Mouse (Mus musculus): ENCODE results near the gene Tpbgl. TPM values are rescaled to one million over a fixed set of nuclear protein-coding genes. Genes with fewer than 3 reads are reported as not detected.

Tpbgl gene
- polyA plus RNA-seq, 1 experiment from 2014 or later, result 1.7 TPM

DNA sequence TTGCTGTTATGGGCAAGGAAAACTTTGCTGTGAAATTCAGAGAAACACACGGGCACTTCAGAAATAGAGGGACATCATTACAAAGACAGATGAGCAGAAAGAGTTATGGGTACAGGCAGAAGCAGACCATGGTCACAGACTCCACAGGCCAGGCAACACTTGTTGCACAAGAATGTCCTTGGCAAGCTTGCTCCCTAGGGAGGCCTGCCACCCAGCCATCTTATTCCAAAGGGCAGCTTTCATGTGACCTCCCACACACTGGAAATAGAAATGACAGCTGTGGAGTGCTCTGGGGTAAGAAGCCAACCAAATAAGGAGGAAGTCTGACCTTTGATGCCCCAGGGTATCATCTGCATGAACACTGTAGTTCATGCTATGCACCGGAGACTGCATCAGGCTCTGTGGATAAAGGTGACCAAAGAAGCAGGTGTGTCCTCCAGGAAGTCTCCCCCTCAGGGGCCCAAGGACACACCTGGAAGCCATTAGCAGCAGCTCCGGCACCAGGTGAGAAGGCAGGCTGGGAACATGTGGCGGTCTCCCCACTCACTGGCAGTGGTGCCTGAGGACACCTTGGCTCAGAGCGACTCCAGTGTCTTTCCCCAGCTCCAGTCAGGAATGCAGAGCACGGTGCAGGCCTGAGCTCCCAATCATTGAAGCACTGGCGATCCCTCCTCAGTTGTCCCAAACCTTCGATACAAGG is 7.2 kb upstream of the Tpbgl start:
- no peak overlapping the region for H3K4me3 ChIP-seq
- H3K27ac ChIP-seq (replicated peaks), result no peak overlapping the region
- no peak overlapping the region for H3K4me2 ChIP-seq
- H3K27me3 ChIP-seq (replicated peaks), result peaks cover 79% of the 10 kb centered on the region
- H3K36me3 ChIP-seq, result no peaks in the 10 kb centered on the region
- 59% methylated on average over 8 of the region's 8 CpGs for WGBS
- no peak for ATAC-seq (ENCODE audit: extremely low read depth, insufficient number of reproducible peaks, low FRiP score, low TSS enrichment)
- no peaks in the 10 kb centered on the region for H3K4me1 ChIP-seq
- H3K9me3 ChIP-seq, result no peaks in the 10 kb centered on the region
- H3K9ac ChIP-seq, result no peak overlapping the region

DNA sequence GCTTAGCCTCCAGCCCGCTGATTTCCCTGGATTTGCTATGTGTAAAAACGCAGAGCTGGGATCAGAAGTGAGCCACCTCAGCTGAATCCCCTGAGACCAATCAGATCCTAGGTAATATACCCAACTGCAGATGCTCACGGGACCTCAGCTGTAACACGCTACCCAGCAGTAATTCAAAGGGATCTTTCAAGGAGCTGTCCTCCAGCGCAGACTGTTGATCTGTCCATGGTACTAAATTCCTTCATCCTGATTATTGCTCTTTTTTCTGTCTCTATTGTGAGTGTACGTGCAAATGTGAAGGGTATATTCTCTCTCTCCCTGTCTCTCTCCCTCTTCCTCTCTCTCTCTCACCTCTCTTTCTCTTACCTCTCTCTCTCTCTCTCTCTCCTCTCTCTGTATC is 5.4 kb upstream of the Tpbgl start:
- Histone ChIP-seq H3K36me3 (no peaks in the 10 kb centered on the region), H3K4me2 (no peak overlapping the region), H3K9ac (no peak overlapping the region), H3K4me1 (no peaks in the 10 kb centered on the region; the same call in 1 of the 2 replicates), H3K27ac (replicated peaks) (no peak overlapping the region), H3K9me3 (no peaks in the 10 kb centered on the region), H3K4me3 (no peak overlapping the region), H3K27me3 (replicated peaks) (peaks cover 90% of the 10 kb centered on the region)
- no peak for ATAC-seq (ENCODE audit: extremely low read depth, insufficient number of reproducible peaks, low FRiP score, low TSS enrichment)
- WGBS, result 13% methylated on average over 6 of the region's 6 CpGs

DNA sequence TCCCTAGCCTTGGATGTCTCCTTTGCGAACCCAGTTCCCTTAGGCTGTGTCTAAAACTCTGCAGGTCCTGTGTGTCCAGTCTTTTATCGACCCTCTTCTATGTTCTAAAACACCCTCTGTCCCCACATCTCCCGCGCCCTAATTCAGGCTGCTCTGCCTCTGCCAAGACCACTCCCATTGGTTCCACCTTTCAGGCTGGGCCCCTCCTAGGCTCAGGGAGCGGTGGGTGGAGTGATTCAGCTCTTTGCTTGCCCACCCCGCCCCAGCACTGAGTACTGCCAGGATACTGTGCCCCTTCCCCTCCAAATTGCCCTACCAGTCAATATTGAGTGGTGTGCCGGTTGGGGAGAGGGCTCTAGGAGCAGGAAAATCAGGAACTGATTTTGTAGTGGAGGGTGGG is 463 bp upstream of the Tpbgl start:
- Histone ChIP-seq H3K36me3 (no peaks in the 10 kb centered on the region), H3K27me3 (replicated peaks) (peaks cover 99% of the 10 kb centered on the region), H3K4me1 (peaks cover 19% of the 10 kb centered on the region), H3K4me3 (peak overlapping the region; percentile 62), H3K9ac (no peak overlapping the region), H3K9me3 (no peaks in the 10 kb centered on the region), H3K27ac (replicated peaks) (no peak overlapping the region), H3K4me2 (peak overlapping the region; percentile 98)
- WGBS, result 8% methylated on average over 7 of the region's 7 CpGs
- ATAC-seq (ENCODE audit: extremely low read depth, insufficient number of reproducible peaks, low FRiP score, low TSS enrichment), result no peak

DNA sequence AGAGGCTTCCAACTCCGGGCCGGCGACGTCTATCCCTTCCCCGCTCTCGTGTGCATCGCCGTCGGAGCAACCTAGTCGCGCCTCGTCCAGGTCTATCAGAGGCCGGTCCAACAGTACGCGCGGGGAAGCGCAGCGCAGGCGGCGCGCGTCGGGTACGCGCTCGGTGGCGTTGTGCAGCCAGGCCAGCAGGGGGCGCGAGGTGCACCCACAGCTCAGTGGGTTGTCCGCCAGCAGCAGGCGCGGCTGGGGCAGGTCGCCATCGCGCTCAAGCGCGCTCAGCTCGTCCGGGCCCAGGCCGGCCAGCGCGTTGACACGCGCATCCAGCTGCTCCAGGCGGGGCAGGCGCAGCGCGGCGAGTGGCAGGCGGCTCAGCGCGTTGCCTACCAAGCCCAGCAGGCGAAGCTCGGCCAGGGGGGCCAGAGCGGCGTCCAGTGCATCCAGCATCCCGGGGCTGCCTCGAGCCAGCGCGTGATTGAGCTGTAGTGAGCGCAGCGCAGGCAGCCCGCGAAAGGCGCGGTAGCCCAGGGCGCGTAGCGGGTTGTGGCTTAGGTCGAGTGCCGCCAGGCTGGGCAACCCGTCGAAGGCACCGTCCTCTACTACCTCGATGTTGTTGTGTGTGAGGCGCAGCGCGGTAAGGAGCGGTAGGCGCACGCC is 1.1 kb downstream of the Tpbgl start:
- WGBS, result under 1% methylated on average over 81 of the region's 81 CpGs
- H3K4me2 ChIP-seq, result peak overlapping the region; percentile 98
- peak overlapping the region; percentile 71 for H3K9ac ChIP-seq
- peaks cover 100% of the 10 kb centered on the region for H3K27me3 ChIP-seq (replicated peaks)
- peak; percentile 60; the same call in 1 of the 2 replicates for ATAC-seq (ENCODE audit: extremely low read depth, insufficient number of reproducible peaks, low FRiP score, low TSS enrichment)
- H3K4me1 ChIP-seq, result peaks cover 19% of the 10 kb centered on the region
- H3K9me3 ChIP-seq, result no peaks in the 10 kb centered on the region
- no peaks in the 10 kb centered on the region for H3K36me3 ChIP-seq
- peak overlapping the region; percentile 62 for H3K4me3 ChIP-seq
- no peak overlapping the region for H3K27ac ChIP-seq (replicated peaks)

DNA sequence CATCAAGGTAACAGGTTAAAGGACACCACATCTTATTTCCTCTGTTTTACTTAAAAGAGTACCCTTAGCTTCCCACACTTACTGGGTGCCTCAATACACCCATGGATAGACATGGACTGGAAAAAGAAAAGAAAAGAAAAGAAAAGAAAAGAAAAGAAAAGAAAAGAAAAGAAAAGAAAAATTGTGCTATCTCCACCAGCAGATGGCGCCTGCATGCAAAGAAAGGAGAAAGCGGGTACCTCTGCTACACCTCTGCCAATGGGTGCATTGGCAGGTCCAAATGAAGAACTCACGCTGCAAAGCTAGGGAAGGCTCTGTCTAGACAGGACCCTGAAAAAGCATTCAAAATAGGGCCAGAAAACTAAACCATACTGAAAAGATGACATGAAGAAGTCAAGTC is 8.0 kb downstream of the Tpbgl start:
- peaks cover 58% of the 10 kb centered on the region for H3K27me3 ChIP-seq (replicated peaks)
- peaks cover 4% of the 10 kb centered on the region; the same call in 1 of the 2 replicates for H3K9me3 ChIP-seq
- no peak overlapping the region for H3K4me3 ChIP-seq
- H3K36me3 ChIP-seq, result no peaks in the 10 kb centered on the region
- H3K27ac ChIP-seq (replicated peaks), result no peak overlapping the region
- no peak overlapping the region for H3K4me2 ChIP-seq
- no peak for ATAC-seq (ENCODE audit: extremely low read depth, insufficient number of reproducible peaks, low FRiP score, low TSS enrichment)
- 5% methylated on average over 3 of the region's 3 CpGs for WGBS
- H3K4me1 ChIP-seq, result no peaks in the 10 kb centered on the region
- no peak overlapping the region for H3K9ac ChIP-seq

DNA sequence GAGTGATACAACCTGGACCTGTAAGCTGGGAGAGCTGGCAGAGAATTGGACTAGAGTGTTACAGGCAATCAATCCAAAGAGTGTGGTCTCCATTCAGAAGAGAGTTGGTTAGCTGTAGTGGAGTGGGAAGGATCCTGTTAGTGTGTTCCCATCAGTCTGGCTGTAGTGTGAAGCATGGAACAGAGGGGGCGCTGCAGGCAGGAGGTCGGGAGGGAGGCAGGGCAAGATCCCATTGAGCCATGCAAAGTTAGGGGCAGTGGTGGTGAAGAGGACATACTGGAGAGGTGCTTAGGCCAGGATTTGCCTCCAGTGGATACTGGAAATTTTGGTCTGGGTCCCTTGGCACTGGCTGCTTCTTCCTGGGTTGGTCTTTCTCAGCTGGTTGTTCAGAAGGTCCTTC is 8.6 kb downstream of the Tpbgl start:
- Histone ChIP-seq H3K4me1 (no peaks in the 10 kb centered on the region), H3K4me2 (no peak overlapping the region), H3K27me3 (replicated peaks) (peaks cover 52% of the 10 kb centered on the region), H3K36me3 (no peaks in the 10 kb centered on the region), H3K9me3 (peaks cover 4% of the 10 kb centered on the region; the same call in 1 of the 2 replicates), H3K9ac (no peak overlapping the region), H3K4me3 (no peak overlapping the region), H3K27ac (replicated peaks) (no peak overlapping the region)
- ATAC-seq (ENCODE audit: extremely low read depth, insufficient number of reproducible peaks, low FRiP score, low TSS enrichment), result no peak
- WGBS, result 52% methylated on average over 2 of the region's 2 CpGs

DNA sequence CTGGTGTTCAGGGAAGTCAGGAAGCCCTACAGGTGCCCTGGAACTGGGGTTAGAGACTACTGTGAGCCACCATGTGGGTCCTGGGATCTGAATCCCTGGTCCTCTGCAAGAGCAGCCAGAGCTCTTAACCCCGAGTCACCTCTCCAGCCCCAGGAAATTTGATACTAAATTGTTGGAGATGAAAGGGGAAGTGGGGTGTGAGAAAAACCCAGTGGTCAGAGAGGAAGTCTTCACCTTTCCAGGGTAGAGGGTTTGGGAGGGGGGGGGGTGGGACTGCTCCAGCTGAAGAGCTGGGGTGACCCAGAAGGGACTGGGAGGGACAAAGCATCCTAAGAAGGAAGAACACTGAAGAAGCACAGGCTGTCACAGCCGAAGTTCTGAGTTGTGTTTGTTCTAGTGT is 19.3 kb downstream of the Tpbgl start:
- Histone ChIP-seq H3K27ac (replicated peaks) (no peak overlapping the region), H3K9me3 (no peaks in the 10 kb centered on the region), H3K4me1 (no peaks in the 10 kb centered on the region), H3K36me3 (peaks cover 20% of the 10 kb centered on the region), H3K4me2 (no peak overlapping the region), H3K9ac (no peak overlapping the region), H3K27me3 (replicated peaks) (no peaks in the 10 kb centered on the region), H3K4me3 (no peak overlapping the region)
- ATAC-seq (ENCODE audit: extremely low read depth, insufficient number of reproducible peaks, low FRiP score, low TSS enrichment), result no peak
- WGBS, result 49% methylated on average over 2 of the region's 2 CpGs

DNA sequence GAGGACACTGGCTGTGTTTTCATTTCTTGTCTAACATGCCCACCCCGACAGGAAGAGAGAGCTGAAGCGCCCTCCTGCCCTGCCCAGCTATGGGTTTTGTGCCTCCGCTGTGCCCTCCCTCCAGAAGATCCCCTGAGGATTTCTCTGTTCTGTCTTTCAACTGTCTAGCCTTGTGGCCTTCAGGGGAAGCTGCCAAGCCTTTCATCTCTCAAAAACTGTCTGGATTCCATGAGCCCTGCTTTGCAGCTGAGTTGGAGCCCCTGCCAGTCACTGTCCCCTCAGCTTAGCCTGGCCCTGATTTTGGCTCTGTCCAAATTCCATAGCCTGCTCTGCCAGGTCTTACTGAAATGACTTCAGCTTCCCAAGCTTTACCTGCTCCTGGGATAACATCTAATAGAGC is 20.1 kb downstream of the Tpbgl start:
- no peak overlapping the region for H3K4me2 ChIP-seq
- H3K27me3 ChIP-seq (replicated peaks), result no peaks in the 10 kb centered on the region
- H3K36me3 ChIP-seq, result peaks cover 29% of the 10 kb centered on the region
- no peak overlapping the region for H3K27ac ChIP-seq (replicated peaks)
- no peaks in the 10 kb centered on the region for H3K4me1 ChIP-seq
- ATAC-seq (ENCODE audit: extremely low read depth, insufficient number of reproducible peaks, low FRiP score, low TSS enrichment), result no peak
- no peak overlapping the region for H3K9ac ChIP-seq
- no peak overlapping the region for H3K4me3 ChIP-seq
- H3K9me3 ChIP-seq, result no peaks in the 10 kb centered on the region
- 75% methylated on average over 3 of the region's 3 CpGs for WGBS

DNA sequence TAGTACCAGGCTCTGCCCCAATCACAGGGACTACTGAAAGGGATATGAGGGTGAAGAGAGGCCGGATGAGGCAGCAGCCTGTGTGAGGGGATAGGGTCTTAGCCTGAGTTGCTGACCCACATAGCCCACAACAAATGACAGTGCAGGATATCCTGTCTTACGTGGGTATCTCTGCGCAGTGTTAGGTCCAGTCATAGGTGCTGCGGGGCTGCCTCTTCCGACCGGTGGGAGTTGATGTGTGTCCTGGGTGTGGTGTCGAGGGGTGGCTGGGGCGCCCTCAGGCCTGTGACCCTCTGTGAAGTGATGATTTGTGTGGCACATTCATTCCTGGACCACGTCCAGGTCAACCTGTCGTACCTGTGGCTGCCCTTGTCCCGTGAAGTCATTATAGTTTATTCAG is 20.6 kb downstream of the Tpbgl start:
- Histone ChIP-seq H3K4me2 (no peak overlapping the region), H3K27ac (replicated peaks) (no peak overlapping the region), H3K27me3 (replicated peaks) (no peaks in the 10 kb centered on the region), H3K36me3 (peaks cover 33% of the 10 kb centered on the region), H3K9ac (no peak overlapping the region), H3K4me1 (no peaks in the 10 kb centered on the region), H3K9me3 (no peaks in the 10 kb centered on the region), H3K4me3 (no peak overlapping the region)
- ATAC-seq (ENCODE audit: extremely low read depth, insufficient number of reproducible peaks, low FRiP score, low TSS enrichment), result no peak
- 86% methylated on average over 11 of the region's 11 CpGs for WGBS

DNA sequence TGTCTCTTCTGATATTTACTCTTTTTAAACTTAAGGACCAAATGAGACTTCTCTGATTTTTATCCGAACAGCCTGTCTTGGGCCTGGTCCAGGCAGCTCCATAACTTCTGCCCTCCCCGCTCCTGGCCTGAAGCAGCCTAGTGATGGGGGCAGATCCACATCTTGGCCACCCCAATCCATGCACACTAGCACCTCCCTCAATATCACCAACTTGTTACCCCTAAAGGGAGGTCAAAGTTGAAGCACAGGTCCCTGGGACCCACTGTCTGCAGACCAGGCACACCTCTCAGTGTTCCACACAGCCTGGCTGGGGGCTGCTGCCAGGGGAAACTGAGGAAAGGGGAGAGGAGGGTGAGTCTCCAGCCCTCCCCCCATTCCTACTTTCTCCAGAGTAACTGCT is 21.8 kb downstream of the Tpbgl start:
- peaks cover 46% of the 10 kb centered on the region for H3K36me3 ChIP-seq

DNA sequence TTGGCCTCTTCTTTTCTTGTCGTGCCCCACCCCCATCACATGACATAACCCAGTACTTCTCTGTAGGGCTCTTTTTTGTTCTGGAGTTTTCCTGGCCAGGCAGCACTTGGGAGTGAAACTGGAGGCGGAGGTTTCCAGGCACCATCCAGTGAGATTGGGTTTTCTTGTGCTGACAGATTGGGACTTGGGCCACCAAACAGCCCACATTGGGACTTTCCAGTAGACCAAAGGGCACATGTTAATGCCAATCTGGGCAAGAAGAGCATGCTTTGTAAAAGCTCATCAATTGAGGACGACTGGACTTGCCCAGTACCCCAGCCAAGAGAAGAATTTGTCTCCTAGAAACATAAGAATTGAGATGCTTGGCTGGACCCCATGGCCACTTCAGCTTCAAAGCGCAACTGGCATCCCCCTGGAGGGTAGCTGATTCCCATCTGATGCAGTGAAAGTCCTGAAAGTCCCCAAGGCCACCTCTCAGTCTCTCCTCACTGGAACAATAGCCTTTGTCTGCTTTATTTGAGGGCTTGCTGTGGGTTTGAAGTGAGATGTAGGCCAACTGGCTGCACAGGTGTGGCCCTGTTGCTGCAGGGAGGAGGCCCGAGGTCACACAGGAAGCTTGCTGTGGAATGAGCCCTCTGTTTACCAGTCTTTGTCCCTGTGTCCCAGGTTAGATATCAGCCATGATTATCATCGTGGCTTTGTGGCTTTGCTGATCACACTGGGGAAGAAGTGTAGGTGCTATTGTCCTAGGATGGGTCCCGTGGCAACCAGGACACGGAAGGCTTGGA is 22.8 kb downstream of the Tpbgl start:
- 83% methylated on average over 8 of the region's 8 CpGs for WGBS
- Histone ChIP-seq H3K4me1 (no peaks in the 10 kb centered on the region), H3K9ac (no peak overlapping the region), H3K4me3 (no peak overlapping the region), H3K27ac (replicated peaks) (no peak overlapping the region), H3K36me3 (peaks cover 51% of the 10 kb centered on the region), H3K4me2 (no peak overlapping the region), H3K27me3 (replicated peaks) (no peaks in the 10 kb centered on the region), H3K9me3 (no peaks in the 10 kb centered on the region)
- ATAC-seq (ENCODE audit: extremely low read depth, insufficient number of reproducible peaks, low FRiP score, low TSS enrichment), result no peak

More for the DNA sequence above, 21.8 kb downstream of the Tpbgl start:
- no peak overlapping the region for H3K4me2 ChIP-seq
- H3K9ac ChIP-seq, result no peak overlapping the region
- ATAC-seq (ENCODE audit: extremely low read depth, insufficient number of reproducible peaks, low FRiP score, low TSS enrichment), result no peak
- no peak overlapping the region for H3K4me3 ChIP-seq
- no peaks in the 10 kb centered on the region for H3K4me1 ChIP-seq
- no peaks in the 10 kb centered on the region for H3K27me3 ChIP-seq (replicated peaks)
- no peak overlapping the region for H3K27ac ChIP-seq (replicated peaks)
- no peaks in the 10 kb centered on the region for H3K9me3 ChIP-seq
- WGBS, result 86% methylated on average over 2 of the region's 2 CpGs

Data from heart, embryonic 13.5 days (tissue).